Mouse (Mus musculus) adrenal gland, postnatal 4 days (tissue): Measurements from ENCODE around the gene 1810055G02Rik. TPM values are rescaled to one million over a fixed set of nuclear protein-coding genes. Genes with fewer than 3 reads are reported as not detected.

Source experiments
- DNase-seq, 2 experiments: peaks; one replicate each; pipeline ENCODE4 v3.0.0; 2021 to 2022; ENCODE audit warnings: low spot score in 2 of 2, mixed read lengths in 2 of 2
- total RNA-seq, 2 experiments: library from RNA; stranded (reverse); gene quantifications; 2 replicates each; pipeline ENCODE4 v1.2.3; 2021

Gene 1810055G02Rik
- total RNA-seq, 2 experiments from 2014 or later, result 23.7 to 23.9 TPM

- DNase-seq, result no peak
Measured at GRCm38 (mm10) chr19:3694476-3694875, 13.6 kb upstream of the 1810055G02Rik start.

- DNase-seq, result no peak
Measured at GRCm38 (mm10) chr19:3695006-3695405, 13.1 kb upstream of the 1810055G02Rik start.

DNA sequence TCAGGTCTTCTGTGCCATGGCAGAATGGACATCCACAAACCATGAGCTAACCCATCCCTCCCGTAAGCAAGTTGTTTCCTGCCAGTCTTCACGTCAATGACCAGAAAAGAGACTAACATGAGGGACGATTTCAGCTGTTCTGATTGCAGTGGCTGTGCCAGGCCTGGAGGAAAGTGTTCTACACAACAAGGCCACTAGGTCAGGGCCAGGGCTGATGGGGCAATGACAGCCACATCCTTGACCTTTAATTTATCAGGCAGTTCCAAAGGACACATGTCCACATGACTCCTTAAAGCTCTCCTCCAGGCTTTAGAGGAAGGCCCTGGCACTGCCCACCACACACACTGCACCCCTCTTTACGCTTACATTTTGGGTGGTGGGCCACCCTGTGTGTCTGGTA lies 12.6 kb upstream of the 1810055G02Rik start:
- DNase-seq, result peak in 1 of 2 experiments; percentile 34

GRCm38 (mm10) chr19:3695976-3696375 lies 12.1 kb upstream of the 1810055G02Rik start:
- DNase-seq, result no peak

DNA sequence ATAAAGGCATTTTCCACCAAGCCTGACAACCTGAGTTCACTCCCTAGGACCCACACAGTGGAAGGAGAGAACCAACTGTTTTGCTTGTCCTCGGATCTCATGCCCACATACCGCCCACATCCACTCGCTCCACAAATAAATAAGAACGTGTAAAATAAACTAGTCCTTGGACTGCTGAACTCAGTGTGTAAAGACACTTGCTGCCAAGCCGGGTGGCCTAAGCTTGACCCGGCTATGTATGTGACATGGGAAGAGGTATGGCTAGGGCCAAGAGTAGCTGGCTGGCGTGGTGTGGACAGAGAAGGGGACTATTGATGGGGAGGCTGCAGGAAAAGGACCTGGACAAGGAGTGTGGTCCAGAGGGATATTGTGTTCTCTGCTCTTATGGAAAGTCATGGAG lies 10.1 kb upstream of the 1810055G02Rik start:
- DNase-seq, result no peak

- no peak for DNase-seq
Measured at GRCm38 (mm10) chr19:3699508-3700438, 8.3 kb upstream of the 1810055G02Rik start.

DNA sequence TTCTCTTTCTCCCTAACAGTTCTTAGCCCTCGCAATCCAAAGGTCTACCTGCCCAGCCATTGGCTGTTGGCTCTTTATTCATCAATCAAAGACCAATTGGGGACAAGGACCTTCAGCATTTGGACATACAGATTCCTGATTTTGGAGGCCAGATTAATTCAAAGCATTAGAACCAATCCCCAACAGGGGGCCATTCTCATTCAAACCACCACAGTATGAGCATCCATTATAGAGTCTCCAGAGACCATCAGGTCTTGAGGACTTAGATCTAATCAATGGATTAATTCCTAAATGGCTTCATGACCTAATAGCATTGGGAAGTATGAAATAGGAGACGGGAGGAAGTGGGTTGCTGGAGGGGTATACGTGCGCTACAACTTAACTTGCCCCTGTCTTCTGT lies 5.6 kb upstream of the 1810055G02Rik start:
- DNase-seq, result no peak

DNA sequence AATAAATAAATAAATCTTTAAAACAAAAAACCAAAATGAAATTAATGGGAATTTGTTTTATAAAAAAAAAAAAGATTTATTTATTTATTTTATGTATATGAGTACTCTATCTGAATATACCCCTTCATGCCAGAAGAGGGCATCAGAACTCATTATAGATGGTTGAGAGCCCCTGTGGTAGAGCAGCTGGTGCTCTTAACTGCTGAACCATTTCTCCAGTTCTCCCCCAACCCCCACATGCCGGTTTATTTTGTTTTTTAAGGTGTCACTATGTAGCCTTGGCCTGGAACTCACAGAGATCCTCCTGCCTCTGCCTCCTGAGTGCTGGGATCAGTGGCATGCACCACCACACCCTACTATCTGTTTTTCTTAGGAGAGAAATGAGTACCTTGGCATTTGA lies 1.8 kb upstream of the 1810055G02Rik start:
- DNase-seq, result no peak

GRCm38 (mm10) chr19:3707553-3707952 lies 540 bp upstream of the 1810055G02Rik start:
- DNase-seq, result no peak

GRCm38 (mm10) chr19:3709013-3709787 lies 1.1 kb downstream of the 1810055G02Rik start:
- no peak for DNase-seq

DNA sequence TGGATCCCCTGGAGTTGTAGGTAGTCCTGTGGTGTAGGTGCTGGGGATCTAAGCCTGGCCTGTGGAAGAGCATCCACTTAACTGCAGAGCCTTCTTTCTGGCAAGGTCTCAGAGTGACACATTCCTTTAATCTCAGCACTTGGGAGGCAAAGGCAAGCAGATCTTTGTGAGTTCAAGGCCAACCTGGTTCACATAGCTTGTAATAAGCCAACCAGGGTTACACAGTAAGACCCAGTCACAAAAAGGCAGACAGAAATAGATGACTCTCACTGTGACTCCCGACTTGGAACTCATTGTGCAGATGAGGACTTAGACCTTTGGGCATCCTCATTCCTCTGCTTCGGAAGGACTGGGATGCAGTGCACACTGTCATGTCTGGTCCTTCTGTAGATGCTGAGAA lies 2.3 kb downstream of the 1810055G02Rik start:
- no peak for DNase-seq

DNA sequence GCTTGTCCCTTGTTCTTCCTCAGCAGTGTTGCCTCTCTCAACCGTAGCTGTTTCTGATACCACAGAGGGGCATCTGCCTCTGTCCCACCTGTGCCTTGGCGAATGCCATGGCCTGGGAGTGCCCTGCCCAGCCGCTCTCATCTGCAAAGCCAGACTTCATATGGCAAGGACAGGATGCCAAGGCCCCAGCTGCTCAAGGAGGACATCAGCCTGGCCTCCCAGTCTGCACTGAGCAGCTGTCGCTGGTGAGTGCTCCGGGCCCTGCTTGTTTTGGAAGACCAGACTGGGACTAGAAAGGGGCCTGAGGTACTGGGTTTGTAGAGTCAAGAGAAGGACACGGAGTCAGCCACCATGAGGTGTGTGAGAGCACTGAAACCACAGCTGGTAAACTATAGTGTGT lies 6.3 kb downstream of the 1810055G02Rik start:
- no peak for DNase-seq

GRCm38 (mm10) chr19:3718481-3719361 lies 10.6 kb downstream of the 1810055G02Rik start:
- DNase-seq, result peak; percentile 40 to 55

GRCm38 (mm10) chr19:3719362-3719891 lies 11.3 kb downstream of the 1810055G02Rik start:
- peak in 1 of 2 experiments; percentile 28 for DNase-seq

GRCm38 (mm10) chr19:3723170-3723569 lies 15.1 kb downstream of the 1810055G02Rik start:
- DNase-seq, result no peak

- no peak for DNase-seq
Measured at GRCm38 (mm10) chr19:3723904-3724303, 15.8 kb downstream of the 1810055G02Rik start.

- peak; percentile 24 to 36 for DNase-seq
Measured at GRCm38 (mm10) chr19:3724779-3725178, 16.7 kb downstream of the 1810055G02Rik start.

- no peak for DNase-seq
Measured at GRCm38 (mm10) chr19:3728901-3729300, 20.8 kb downstream of the 1810055G02Rik start.

- DNase-seq, result no peak
Measured at GRCm38 (mm10) chr19:3730781-3731646, 22.9 kb downstream of the 1810055G02Rik start.

- DNase-seq, result no peak
Measured at GRCm38 (mm10) chr19:3736001-3736400, 27.9 kb downstream of the 1810055G02Rik start.
